Comparison of ENCODE assay signal across 8 mouse cellular contexts in genomic region chr11:116281671-116282070, GRCm38 (mm10). TPM values are rescaled to one million over a fixed set of nuclear protein-coding genes. Genes with fewer than 3 reads are reported as not detected.
A peak's percentile ranks its signal among the peaks of the same experiment; 100 is the strongest.
DNase-seq lines count a peak whose midpoint lies in the region; ATAC-seq and TF ChIP-seq lines count a peak whose summit lies in the region.
"Had no signal": no experiment of that assay in that cellular context is flagged by ENCODE, and none has a peak within 500 bp of the region (broad histone marks: within the 10 kb centered on the region; RNA-seq: fewer than 3 reads in every experiment).

No protein-coding gene starts in this region.

- H3K36me3 ChIP-seq in lung, postnatal 0 days (ENCODE audit: insufficient read depth, low read length) = no peaks in the 10 kb centered on the region
- no peaks in the 10 kb centered on the region for H3K36me3 ChIP-seq in hindbrain, embryonic 12.5 days

- no peaks in the 10 kb centered on the region for H3K9me3 ChIP-seq in lung, postnatal 0 days (ENCODE audit: low read length)
- no peaks in the 10 kb centered on the region for H3K9me3 ChIP-seq in hindbrain, embryonic 12.5 days (replicated peaks)

- H3K9ac ChIP-seq in lung, postnatal 0 days (replicated peaks; ENCODE audit: low read depth) = 0 out of 2 replicates have a peak overlapping the region, but pooled peaks have one; percentile 6
- 0 out of 2 replicates have a peak overlapping the region, but pooled peaks have one; percentile 41 for H3K9ac ChIP-seq in hindbrain, embryonic 12.5 days

- no peak for TF ChIP-seq EP300 in lung, postnatal 0 days (IDR thresholded peaks at IDR 0.05)

- WGBS in lung, postnatal 0 days = 2% methylated on average over 18 of the region's 18 CpGs
- 4% methylated on average over 18 of the region's 18 CpGs for WGBS in lung, adult 2 months
- WGBS in hindbrain, embryonic 12.5 days = 3% methylated on average over 18 of the region's 18 CpGs

- TF ChIP-seq CTCF in lung, postnatal 0 days (IDR thresholded peaks at IDR 0.05) = no peak
- no peak for TF ChIP-seq CTCF in lung, adult 2 months (IDR thresholded peaks at IDR 0.05; ENCODE audit: insufficient read depth, low read length)

- H3K27me3 ChIP-seq in lung, postnatal 0 days (replicated peaks; ENCODE audit: insufficient read depth, low read length) = peaks cover 35% of the 10 kb centered on the region
- H3K27me3 ChIP-seq in hindbrain, embryonic 12.5 days = peaks cover 67% of the 10 kb centered on the region

- DNase-seq in lung, postnatal 0 days (ENCODE audit: low spot score) = no peak
- no peak for DNase-seq in lung, adult 2 months
- DNase-seq in yolk sac, embryonic 10.5 days (ENCODE audit: low spot score) = no peak
- no peak for DNase-seq in right cerebral cortex, postnatal 14 days
- DNase-seq in embryo, embryonic 11 days = no peak

- TF ChIP-seq POLR2A in lung, adult 2 months (IDR thresholded peaks at IDR 0.05; ENCODE audit: borderline replicate concordance, extremely low read depth, low read depth, low read length) = no peak

- no peak overlapping the region for H3K27ac ChIP-seq in lung, postnatal 0 days (ENCODE audit: low read length)
- no peak overlapping the region for H3K27ac ChIP-seq in hindbrain, embryonic 12.5 days

- peak overlapping the region; percentile 37 for H3K4me2 ChIP-seq in lung, postnatal 0 days (replicated peaks; ENCODE audit: low read depth, low read length)
- H3K4me2 ChIP-seq in hindbrain, embryonic 12.5 days (replicated peaks) = peak overlapping the region; percentile 52

- no peak for ATAC-seq in lung, postnatal 0 days
- ATAC-seq in hindbrain, embryonic 12.5 days (ENCODE audit: low FRiP score) = no peak
- ATAC-seq in megakaryocyte progenitor cell, adult 5-6 weeks (replicated peaks; ENCODE audit: poor library complexity) = 0 out of 2 replicates have a peak, but pooled peaks have one; percentile 4

- H3K4me3 ChIP-seq in lung, postnatal 0 days (ENCODE audit: low read depth, low read length) = peak overlapping the region; percentile 12; the same call in 1 of the 2 replicates
- no peak overlapping the region for H3K4me3 ChIP-seq in lung, adult 2 months (replicated peaks; ENCODE audit: extremely low read depth, low read depth, low read length)
- peak overlapping the region; percentile 31 for H3K4me3 ChIP-seq in hindbrain, embryonic 12.5 days

- peaks cover 5% of the 10 kb centered on the region; the same call in 1 of the 2 replicates for H3K4me1 ChIP-seq in lung, postnatal 0 days (ENCODE audit: insufficient read depth, low read depth, low read length)
- H3K4me1 ChIP-seq in lung, adult 2 months (ENCODE audit: control insufficient read depth, insufficient read depth, low read length) = peaks cover 2% of the 10 kb centered on the region; the same call in 1 of the 2 replicates
- peaks cover 19% of the 10 kb centered on the region for H3K4me1 ChIP-seq in hindbrain, embryonic 12.5 days

RNA-seq across cellular contexts. Expression of gene Galr2, which starts 0.9 kb away (rescaled TPM):
- polyA plus RNA-seq in lung, postnatal 0 days (2015; fragmentation: Nextera tagmentation; extraction: Ambion mirVana) = 0.11 TPM in 1 of 2 replicates, not detected in the other
- 0.10 and 0.18 TPM in 2 replicates for polyA plus RNA-seq in lung, adult 2 months (2012; rRNA removed)
- polyA plus RNA-seq in hindbrain, embryonic 12.5 days (2016; fragmentation: Nextera tagmentation; extraction: Ambion mirVana) = 0.53 and 0.56 TPM in 2 replicates
- not detected in 2 replicates for total RNA-seq in megakaryocyte progenitor cell, adult 5-6 weeks (2015)
- not detected in 2 replicates for total RNA-seq in megakaryocyte progenitor cell, adult 5-6 weeks (2017)
- polyA plus RNA-seq: cortical plate, adult 2 months had no signal

RNA-seq across cellular contexts. Expression of gene Srp68, which starts 7.7 kb away (rescaled TPM):
- 43.0 and 47.4 TPM in 2 replicates for polyA plus RNA-seq in lung, postnatal 0 days (2015; fragmentation: Nextera tagmentation; extraction: Ambion mirVana)
- 29.7 and 42.9 TPM in 2 replicates for polyA plus RNA-seq in lung, adult 2 months (2012; rRNA removed)
- polyA plus RNA-seq in hindbrain, embryonic 12.5 days (2016; fragmentation: Nextera tagmentation; extraction: Ambion mirVana) = 85.2 and 88.0 TPM in 2 replicates
- total RNA-seq in megakaryocyte progenitor cell, adult 5-6 weeks (2015) = 59.1 and 65.6 TPM in 2 replicates
- 63.1 and 67.3 TPM in 2 replicates for total RNA-seq in megakaryocyte progenitor cell, adult 5-6 weeks (2017)

RNA-seq across cellular contexts. Expression of gene Exoc7, which starts 25.4 kb away (rescaled TPM):
- 41.3 and 41.9 TPM in 2 replicates for polyA plus RNA-seq in lung, postnatal 0 days (2015; fragmentation: Nextera tagmentation; extraction: Ambion mirVana)
- polyA plus RNA-seq in lung, adult 2 months (2012; rRNA removed) = 29.9 and 33.2 TPM in 2 replicates
- 82.8 and 89.1 TPM in 2 replicates for polyA plus RNA-seq in hindbrain, embryonic 12.5 days (2016; fragmentation: Nextera tagmentation; extraction: Ambion mirVana)
- total RNA-seq in megakaryocyte progenitor cell, adult 5-6 weeks (2015) = 29.1 and 44.3 TPM in 2 replicates
- 21.7 and 22.1 TPM in 2 replicates for total RNA-seq in megakaryocyte progenitor cell, adult 5-6 weeks (2017)

RNA-seq across cellular contexts. Expression of gene Evpl, which starts 43.8 kb away (rescaled TPM):
- polyA plus RNA-seq in lung, postnatal 0 days (2015; fragmentation: Nextera tagmentation; extraction: Ambion mirVana) = 2.9 and 4.2 TPM in 2 replicates
- 3.6 and 16.8 TPM in 2 replicates for polyA plus RNA-seq in lung, adult 2 months (2012; rRNA removed)
- polyA plus RNA-seq in hindbrain, embryonic 12.5 days (2016; fragmentation: Nextera tagmentation; extraction: Ambion mirVana) = 1.0 and 1.3 TPM in 2 replicates
- 0.05 and 0.24 TPM in 2 replicates for total RNA-seq in megakaryocyte progenitor cell, adult 5-6 weeks (2015)
- 1.2 and 2.0 TPM in 2 replicates for total RNA-seq in megakaryocyte progenitor cell, adult 5-6 weeks (2017)

RNA-seq across cellular contexts. Expression of gene Foxj1, which starts 53.5 kb away (rescaled TPM):
- 39.8 and 44.9 TPM in 2 replicates for polyA plus RNA-seq in lung, postnatal 0 days (2015; fragmentation: Nextera tagmentation; extraction: Ambion mirVana)
- 78.4 and 114 TPM in 2 replicates for polyA plus RNA-seq in lung, adult 2 months (2012; rRNA removed)
- 27.2 and 28.2 TPM in 2 replicates for polyA plus RNA-seq in hindbrain, embryonic 12.5 days (2016; fragmentation: Nextera tagmentation; extraction: Ambion mirVana)
- total RNA-seq in megakaryocyte progenitor cell, adult 5-6 weeks (2015) = not detected in 2 replicates
- not detected in 2 replicates for total RNA-seq in megakaryocyte progenitor cell, adult 5-6 weeks (2017)
